Mouse (Mus musculus) embryonic facial prominence, embryonic 14.5 days (tissue): Measurements from ENCODE around the gene Cd6. TPM values are rescaled to one million over a fixed set of nuclear protein-coding genes. Genes with fewer than 3 reads are reported as not detected.

Experiments used
- ATAC-seq: fragments of 200-750 bp; cut with Nextera tagmentation; 2 replicates; pipeline ENCODE4 v1.8.0; 2017; ENCODE audit warnings: low read depth, moderate number of reproducible peaks, moderate TSS enrichment
- DNase-seq: peaks from one replicate; pipeline ENCODE4 v3.0.0-alpha.2; 2015; ENCODE audit warnings: low spot score
- H3K27ac ChIP-seq: fragments of 300-500 bp; sonication (generic); replicated peaks from 2 replicates; pipeline ENCODE4 v1.5.1; 2014; ENCODE audit warnings: low read depth, mild to moderate bottlenecking, low read length, moderate library complexity
- H3K27me3 ChIP-seq: fragments of 300-500 bp; sonication (generic); replicated peaks from 2 replicates; pipeline ENCODE4 v1.6.1; 2014; ENCODE audit warnings: low read length; ENCODE audit not compliant: control insufficient read depth, insufficient read depth
- H3K36me3 ChIP-seq: fragments of 300-500 bp; sonication (generic); 2 replicates; pipeline ENCODE4 v1.6.1; 2014; ENCODE audit warnings: low read length, mixed read lengths; ENCODE audit not compliant: control insufficient read depth, insufficient read depth
- H3K4me1 ChIP-seq: fragments of 300-500 bp; sonication (generic); 2 replicates; pipeline ENCODE4 v1.6.1; 2014; ENCODE audit warnings: antibody characterized with exemption, low read length; ENCODE audit not compliant: control insufficient read depth, insufficient read depth
- H3K4me2 ChIP-seq: fragments of 300-500 bp; sonication (generic); 2 replicates; pipeline ENCODE4 v1.6.1; 2014; ENCODE audit warnings: low read depth, mild to moderate bottlenecking, low read length, moderate library complexity, mixed read lengths
- H3K4me3 ChIP-seq: fragments of 300-500 bp; sonication (generic); 2 replicates; pipeline ENCODE4 v1.5.1; 2014; ENCODE audit warnings: low read depth, mild to moderate bottlenecking, low read length
- H3K9ac ChIP-seq: fragments of 300-500 bp; sonication (generic); 2 replicates; pipeline ENCODE4 v1.6.1; 2014; ENCODE audit warnings: low read depth, mild to moderate bottlenecking, low read length, moderate library complexity, mixed read lengths
- H3K9me3 ChIP-seq: fragments of 300-500 bp; sonication (generic); 2 replicates; pipeline ENCODE4 v1.6.1; 2016; ENCODE audit warnings: low read length; ENCODE audit not compliant: control insufficient read depth
- WGBS: fragments of 180-500 bp; shearing (Covaris S2); extraction: QIAGEN DNeasy Blood & Tissue Kit; methylation state at CpG from one replicate; pipeline ENCODE4 v1.1.7; 2014; 5-methylcytosine and 5-hydroxymethylcytosine counted together
- polyA plus RNA-seq: library from polyadenylated mRNA; unstranded; fragments of >200 nt; fragmentation: Nextera tagmentation; extraction: Ambion mirVana; gene quantifications from 2 replicates; pipeline ENCODE4 v1.2.1, GENCODE M21; 2014

The Cd6 gene
- polyA plus RNA-seq = 0.07 TPM in 1 of 2 replicates, not detected in the other

- Histone ChIP-seq H3K9me3 (no peaks in the 10 kb centered on the region), H3K4me2 (no peak within 1 kb of the TSS), H3K4me3 (no peak within 1 kb of the TSS), H3K27me3 (no peaks in the 10 kb centered on the region), H3K27ac (no peak within 1 kb of the TSS), H3K9ac (no peak within 1 kb of the TSS), H3K36me3 (no peaks in the 10 kb centered on the region), H3K4me1 (no peaks in the 10 kb centered on the region)
- 88% methylated on average over 16 of the region's 16 CpGs for WGBS
- ATAC-seq = no peak
- DNase-seq = no peak
Measured at GRCm38 (mm10) chr19:10829436-10830175, at the start of gene Cd6. Cd6 (minus strand) TSS chr19:10830058.

DNA sequence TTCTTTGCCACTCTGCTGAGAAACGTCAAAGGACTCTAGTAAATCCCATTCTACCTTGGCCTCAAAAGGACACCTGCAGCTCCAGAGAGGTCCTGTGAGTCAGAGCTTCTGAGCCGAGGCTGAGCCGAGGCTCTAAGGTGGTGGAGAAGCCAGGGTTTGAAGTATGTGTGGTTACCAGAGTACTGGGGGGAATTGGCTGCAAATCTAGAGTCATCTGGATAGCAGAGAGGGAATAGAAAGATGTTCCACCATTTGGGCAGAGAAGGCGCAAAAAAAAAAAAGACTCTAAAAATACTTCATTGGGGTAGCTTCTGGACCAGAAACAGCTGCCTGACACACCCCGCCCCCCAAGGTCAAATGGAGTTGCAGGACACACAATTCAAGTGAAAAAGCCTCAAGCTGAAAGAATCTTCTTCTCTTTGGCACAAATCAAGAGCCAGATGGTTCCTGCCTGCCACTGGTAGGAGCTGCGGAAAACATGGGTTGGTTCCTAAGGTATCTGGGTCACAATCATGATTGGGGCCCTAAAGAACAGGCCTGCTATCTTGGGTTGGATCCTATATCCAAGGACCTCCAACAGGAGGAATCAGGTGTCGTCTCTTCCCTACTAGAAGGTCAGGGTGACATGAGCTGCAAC, 48.5 kb upstream of the Cd6 start:
- Histone ChIP-seq H3K27ac (no peak overlapping the region), H3K36me3 (peaks cover 26% of the 10 kb centered on the region), H3K9me3 (no peaks in the 10 kb centered on the region), H3K9ac (no peak overlapping the region), H3K4me3 (no peak overlapping the region), H3K27me3 (no peaks in the 10 kb centered on the region), H3K4me1 (0 out of 2 replicates have a peak, but pooled peaks cover 11% of the 10 kb centered on the region), H3K4me2 (no peak overlapping the region)
- no peak for DNase-seq
- 84% methylated on average over 7 of the region's 7 CpGs for WGBS
- no peak for ATAC-seq

GRCm38 (mm10) chr19:10871328-10871961, 41.6 kb upstream of the Cd6 start:
- Histone ChIP-seq H3K9me3 (no peaks in the 10 kb centered on the region), H3K27ac (no peak overlapping the region), H3K27me3 (no peaks in the 10 kb centered on the region), H3K36me3 (peaks cover 47% of the 10 kb centered on the region), H3K4me1 (peaks cover 17% of the 10 kb centered on the region), H3K4me2 (no peak overlapping the region), H3K9ac (no peak overlapping the region), H3K4me3 (no peak overlapping the region)
- no peak for ATAC-seq
- no peak for DNase-seq
- 74% methylated on average over 14 of the region's 14 CpGs for WGBS

DNA sequence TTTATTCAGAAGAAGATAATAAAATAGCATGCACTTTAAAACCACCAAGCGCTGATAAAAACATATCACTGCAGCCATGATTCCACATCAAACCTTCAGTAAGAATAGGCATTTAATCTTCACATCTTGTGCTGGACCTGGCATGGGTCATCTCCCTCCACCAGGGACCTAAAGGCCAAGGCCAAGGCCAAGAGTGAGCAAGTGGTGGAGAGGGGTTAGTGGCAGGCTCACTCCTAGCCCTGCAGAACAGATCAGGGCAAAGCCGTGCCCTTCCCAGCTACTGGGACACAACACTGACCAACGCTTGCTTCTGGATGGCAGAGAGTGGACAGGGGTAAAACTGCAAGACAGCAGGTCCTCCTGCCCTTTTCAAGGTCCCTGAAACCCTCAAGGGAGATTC, 40.8 kb upstream of the Cd6 start:
- peak overlapping the region; percentile 13; the same call in 1 of the 2 replicates for H3K27ac ChIP-seq
- H3K9ac ChIP-seq = no peak overlapping the region; the same call in 1 of the 2 replicates
- no peak overlapping the region for H3K4me2 ChIP-seq
- peaks cover 55% of the 10 kb centered on the region for H3K36me3 ChIP-seq
- H3K4me1 ChIP-seq = peaks cover 17% of the 10 kb centered on the region
- DNase-seq (no peak), ATAC-seq (no peak)
- no peaks in the 10 kb centered on the region for H3K9me3 ChIP-seq
- no peaks in the 10 kb centered on the region for H3K27me3 ChIP-seq
- no peak overlapping the region for H3K4me3 ChIP-seq
- WGBS = 85% methylated on average over 3 of the region's 3 CpGs

DNA sequence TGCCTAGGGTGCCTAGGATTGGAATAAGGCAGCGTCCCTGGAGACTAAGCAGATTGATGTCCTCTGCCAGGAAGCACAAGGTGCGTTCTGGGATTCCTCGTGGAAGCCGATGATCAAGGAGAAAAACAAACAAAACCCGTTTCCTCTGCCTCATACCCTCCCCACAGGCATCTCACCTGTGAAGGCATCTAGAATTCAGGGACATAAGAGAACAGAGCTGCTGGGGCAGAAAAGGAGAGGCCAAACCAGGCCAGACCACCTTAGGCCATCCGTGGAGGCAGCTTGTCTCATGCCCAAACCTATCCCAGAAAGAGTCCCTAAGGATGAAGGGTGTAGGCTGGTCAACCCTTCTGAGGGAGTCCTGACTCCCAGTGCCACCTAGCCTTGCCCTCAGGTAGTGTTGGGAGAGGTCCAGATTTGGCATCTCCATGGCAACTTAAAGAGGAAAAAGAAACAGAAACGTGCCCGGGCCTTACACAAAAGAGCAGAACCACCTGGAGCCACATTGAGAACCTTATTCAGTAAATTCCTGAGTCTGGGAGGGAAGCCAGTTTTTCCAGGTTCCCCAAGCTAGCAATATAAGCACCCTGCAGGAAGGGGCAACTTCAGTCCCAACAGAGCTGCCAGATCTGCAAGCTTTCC, 40.1 kb upstream of the Cd6 start, which contains the start of gene Tmem132a:
Tmem132a (minus strand) TSS at position 55 of the 642 bp plus-strand sequence.
- Histone ChIP-seq H3K9me3 (no peaks in the 10 kb centered on the region), H3K27ac (peak within 1 kb of the TSS; percentile 87), H3K27me3 (no peaks in the 10 kb centered on the region), H3K36me3 (peaks cover 61% of the 10 kb centered on the region), H3K4me2 (peak within 1 kb of the TSS; percentile 85), H3K4me1 (peaks cover 17% of the 10 kb centered on the region), H3K4me3 (peak within 1 kb of the TSS; percentile 85), H3K9ac (peak within 1 kb of the TSS; percentile 90)
- 2% methylated on average over 8 of the region's 8 CpGs for WGBS
- ATAC-seq (peak; percentile 37), DNase-seq (peak; percentile 83)

DNA sequence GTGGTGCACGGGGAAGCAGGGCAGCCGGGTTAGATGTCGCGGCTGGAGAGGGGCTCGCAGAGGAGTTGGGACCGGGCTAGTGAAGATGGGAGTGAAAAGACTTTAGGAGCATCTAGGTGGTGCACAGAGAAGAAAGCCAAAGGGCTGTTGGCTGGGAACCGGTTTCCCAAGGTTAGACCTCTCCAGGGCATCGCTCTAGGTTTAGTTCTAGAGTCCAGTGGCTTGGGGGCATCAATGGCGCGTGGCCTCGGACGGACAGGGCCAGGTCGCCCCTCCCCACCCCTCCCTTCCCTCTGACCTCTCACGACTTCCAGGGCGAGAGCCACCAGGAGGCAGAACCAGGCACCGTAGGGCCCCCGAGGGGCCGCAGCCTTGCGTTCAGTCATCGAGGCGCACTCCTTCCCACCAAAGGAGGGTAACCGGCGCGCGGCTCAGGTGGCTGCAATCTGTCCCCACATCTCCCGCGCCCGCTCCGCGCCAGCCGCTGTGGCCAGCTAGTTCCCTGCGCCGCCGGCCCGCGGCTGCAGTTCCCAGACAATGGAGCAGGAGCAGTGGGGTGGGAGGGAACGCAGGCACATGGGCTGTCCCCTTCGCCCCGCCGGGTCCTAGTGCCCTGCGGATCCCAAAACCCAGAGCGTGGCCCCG, 39.5 kb upstream of the Cd6 start:
- peaks cover 64% of the 10 kb centered on the region for H3K36me3 ChIP-seq
- no peaks in the 10 kb centered on the region for H3K9me3 ChIP-seq
- ATAC-seq = peak; percentile 96
- peaks cover 17% of the 10 kb centered on the region for H3K4me1 ChIP-seq
- DNase-seq = peak; percentile 93
- H3K4me2 ChIP-seq = peak overlapping the region; percentile 85
- WGBS = 0% methylated on average over 23 of the region's 43 CpGs
- peak overlapping the region; percentile 85 for H3K4me3 ChIP-seq
- no peaks in the 10 kb centered on the region for H3K27me3 ChIP-seq
- H3K9ac ChIP-seq = peak overlapping the region; percentile 90
- peak overlapping the region; percentile 87 for H3K27ac ChIP-seq

GRCm38 (mm10) chr19:10868623-10869141, 38.8 kb upstream of the Cd6 start:
- peak overlapping the region; percentile 90 for H3K9ac ChIP-seq
- peaks cover 17% of the 10 kb centered on the region for H3K4me1 ChIP-seq
- H3K27me3 ChIP-seq = no peaks in the 10 kb centered on the region
- H3K4me2 ChIP-seq = peak overlapping the region; percentile 85
- H3K27ac ChIP-seq = peak overlapping the region; percentile 87
- ATAC-seq (peak; percentile 10; the same call in 1 of the 2 replicates), DNase-seq (no peak)
- H3K36me3 ChIP-seq = peaks cover 64% of the 10 kb centered on the region
- WGBS = under 1% methylated on average over 17 of the region's 17 CpGs
- H3K4me3 ChIP-seq = peak overlapping the region; percentile 85
- no peaks in the 10 kb centered on the region for H3K9me3 ChIP-seq
